Mouse (Mus musculus) spleen, postnatal 10 days (tissue): Measurements from ENCODE around the gene Ankrd39.

Experiments used
- DNase-seq, 2 experiments: peaks; one replicate each; pipeline ENCODE4 v3.0.0; 2021 to 2022; ENCODE audit warnings: low spot score in 2 of 2

Gene Ankrd39

DNA sequence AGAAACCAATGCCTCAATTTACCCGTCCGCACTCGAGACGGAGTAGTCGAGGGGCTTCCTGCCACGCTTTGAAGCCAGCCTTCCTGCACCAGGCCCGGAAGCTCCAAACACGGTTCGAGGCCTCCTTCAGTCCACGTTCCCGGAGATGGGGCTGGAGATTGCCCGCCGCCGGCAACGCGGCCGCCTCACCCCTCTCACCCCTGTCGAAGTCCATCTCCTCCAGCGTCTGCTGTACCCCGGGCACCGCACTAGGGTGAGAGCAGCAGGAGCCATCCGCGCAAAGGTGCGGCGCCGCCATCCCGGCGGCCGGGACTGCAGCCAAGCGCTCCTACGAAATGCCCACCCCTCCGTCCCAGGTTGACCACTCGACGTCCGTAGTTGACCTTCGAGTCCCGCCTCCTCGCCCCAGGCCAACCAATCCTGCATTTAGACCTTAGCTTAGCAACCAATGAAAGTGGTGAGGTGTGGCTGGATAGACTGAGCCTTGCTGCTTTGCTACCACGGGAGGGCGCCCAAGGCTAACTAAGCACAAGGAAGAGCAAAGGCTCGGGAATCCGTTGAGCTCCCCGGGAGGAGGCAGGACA, at the start of gene Ankrd39:
Ankrd39 (minus strand) TSS at position 558 of the 584 bp plus-strand sequence.
- peak; percentile 87 to 97 for DNase-seq

DNA sequence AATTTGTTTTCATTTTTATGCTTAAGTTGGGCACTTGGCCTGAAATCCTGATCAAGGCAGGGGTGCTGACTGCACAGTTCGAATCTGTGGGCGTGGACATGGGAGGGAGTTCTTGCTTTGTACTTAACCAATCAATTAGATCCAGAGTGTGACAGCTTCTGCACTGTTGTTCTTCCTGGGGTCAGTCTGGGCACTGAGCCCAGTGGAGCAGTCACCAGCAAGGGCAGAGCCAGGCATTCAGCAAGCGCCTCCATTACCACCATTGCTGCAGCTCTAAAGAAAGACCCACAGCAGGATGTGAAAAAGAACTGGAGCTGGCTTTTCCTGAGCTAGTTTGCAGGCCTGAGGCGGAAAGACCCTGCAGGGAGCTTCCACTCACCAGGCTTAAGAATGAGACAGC, 48.9 kb upstream of the Ankrd39 start:
- DNase-seq: no peak

GRCm38 (mm10) chr1:36595167-36595931, 48.1 kb upstream of the Ankrd39 start:
- no peak for DNase-seq

DNA sequence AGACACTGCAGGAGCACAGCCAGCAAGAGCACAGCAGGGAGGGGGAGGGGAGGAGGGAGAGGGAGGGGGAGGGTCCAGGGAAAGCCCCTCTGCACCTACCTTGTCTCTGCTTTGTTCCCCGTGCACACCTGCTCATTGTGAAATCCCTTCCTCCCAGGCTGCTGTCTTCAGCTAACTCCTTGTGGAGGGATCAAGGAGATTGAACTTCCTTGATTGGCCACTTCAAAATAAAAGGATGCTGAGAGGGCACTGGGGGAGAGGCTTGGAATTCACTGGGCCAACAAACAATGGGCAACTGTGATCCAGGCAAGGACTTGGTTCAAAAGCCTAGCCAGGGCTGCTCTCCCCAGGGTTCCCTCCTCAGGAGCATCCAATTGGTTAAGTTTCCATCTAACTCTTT, 45.9 kb upstream of the Ankrd39 start:
- no peak for DNase-seq

- no peak for DNase-seq
These were observed 44.2 kb upstream of the Ankrd39 start for GRCm38 (mm10) chr1:36591408-36591807.

GRCm38 (mm10) chr1:36590664-36591063, 43.4 kb upstream of the Ankrd39 start:
- DNase-seq: no peak

- DNase-seq: peak in 1 of 2 experiments; percentile 40
These were observed 42.2 kb upstream of the Ankrd39 start for GRCm38 (mm10) chr1:36589486-36589885.

DNA sequence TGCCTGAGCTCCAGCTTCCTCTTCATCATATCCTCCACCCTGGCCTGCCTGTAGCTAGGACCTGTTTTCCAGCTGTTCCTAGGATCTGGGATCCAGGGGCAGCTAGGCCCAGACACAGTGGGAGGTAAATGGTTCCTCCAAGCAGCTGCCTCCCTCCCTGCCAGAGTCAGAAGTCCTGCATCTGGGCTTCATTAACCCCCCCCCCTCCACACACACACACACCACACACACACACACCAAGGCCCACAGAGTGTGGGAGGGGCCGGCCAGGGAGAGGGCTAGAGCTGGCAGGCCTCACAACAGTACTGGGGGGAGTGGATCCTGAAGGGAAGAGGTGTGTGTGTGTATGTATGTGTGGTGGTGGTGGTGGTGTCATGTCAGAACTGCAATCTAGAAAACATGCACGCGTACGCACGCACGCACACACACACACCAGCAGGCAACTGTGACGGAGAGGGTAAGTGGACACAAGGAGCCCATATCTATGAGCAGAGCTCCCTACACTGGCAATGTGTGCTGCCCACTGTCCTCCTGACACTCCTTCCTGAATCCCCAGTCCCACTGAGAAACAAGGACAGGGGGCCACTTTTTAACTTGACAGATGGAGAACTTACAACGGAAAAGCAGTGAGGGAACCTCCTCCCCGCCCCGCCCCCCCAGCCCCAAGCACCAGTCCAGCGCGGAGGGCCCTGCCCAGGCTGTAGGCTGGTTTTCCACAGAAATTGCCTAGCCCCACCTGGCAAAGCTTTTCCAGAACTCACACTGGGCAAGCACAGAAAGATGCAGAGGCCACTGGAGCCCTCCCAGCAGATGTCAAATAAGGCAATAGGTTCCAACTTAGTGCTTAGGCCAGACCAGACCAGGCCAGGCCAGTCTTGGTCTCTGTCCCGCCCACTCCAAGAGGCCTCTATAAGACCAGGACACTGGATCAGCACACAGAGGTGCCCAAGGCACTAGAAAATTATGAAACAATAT, 41.5 kb upstream of the Ankrd39 start:
- no peak for DNase-seq

DNA sequence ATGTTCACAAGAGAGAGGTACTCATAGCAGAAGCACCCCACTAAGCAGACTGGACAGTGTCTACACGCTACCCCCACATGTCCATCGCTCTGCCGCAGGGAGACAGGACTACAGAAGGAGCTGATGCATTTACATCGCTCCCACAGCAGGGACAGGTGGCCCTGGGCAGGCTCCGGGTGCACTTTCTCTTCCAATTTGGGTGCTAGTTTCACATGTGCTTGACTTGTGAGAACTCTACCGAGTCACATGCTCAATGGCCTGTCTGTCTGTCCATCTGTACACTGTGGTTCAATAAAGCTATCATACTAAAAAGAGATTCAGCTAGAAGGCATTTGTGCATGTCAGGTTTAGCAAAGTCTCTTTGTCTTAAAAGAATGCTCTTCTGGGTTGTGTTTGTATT, 40.6 kb upstream of the Ankrd39 start:
- DNase-seq: no peak

- DNase-seq: no peak
These were observed 39.0 kb upstream of the Ankrd39 start for GRCm38 (mm10) chr1:36586288-36586687.

DNA sequence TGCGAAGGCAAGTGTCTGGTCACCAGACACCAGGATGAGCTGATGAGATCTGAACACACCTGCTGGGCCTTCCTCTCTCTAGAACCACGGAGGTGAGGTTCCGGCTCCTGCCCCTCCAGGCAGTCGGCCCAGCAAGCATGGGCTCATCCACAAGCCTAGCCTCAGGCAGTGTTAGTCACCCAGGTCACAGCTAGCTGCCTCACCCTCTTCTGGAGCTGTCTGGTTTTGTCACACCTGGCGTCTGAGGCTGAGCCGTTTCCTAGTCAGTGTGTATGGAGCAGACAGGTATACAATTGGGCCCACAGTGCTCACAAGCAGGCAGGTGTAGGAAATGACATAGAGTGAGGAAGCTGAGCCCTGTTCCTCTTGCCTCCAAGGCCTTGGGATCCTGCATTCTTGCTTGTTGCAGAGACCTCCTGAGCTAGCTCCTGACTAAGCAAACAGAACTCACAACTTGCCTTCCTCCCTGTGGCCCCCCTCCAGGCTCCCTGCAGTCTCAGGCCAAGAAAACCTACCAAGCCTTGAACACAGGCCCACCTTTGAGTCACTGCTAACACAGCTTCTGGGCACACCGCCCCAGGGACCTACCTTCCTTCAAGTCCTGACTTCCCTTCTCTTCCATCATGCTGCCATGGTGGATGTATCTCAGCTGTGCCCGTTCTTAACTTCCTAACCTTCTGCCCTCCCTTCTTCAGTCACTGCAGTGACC, 36.3 kb upstream of the Ankrd39 start:
- no peak for DNase-seq

- no peak for DNase-seq
These were observed 35.0 kb upstream of the Ankrd39 start for GRCm38 (mm10) chr1:36582211-36582610.

DNA sequence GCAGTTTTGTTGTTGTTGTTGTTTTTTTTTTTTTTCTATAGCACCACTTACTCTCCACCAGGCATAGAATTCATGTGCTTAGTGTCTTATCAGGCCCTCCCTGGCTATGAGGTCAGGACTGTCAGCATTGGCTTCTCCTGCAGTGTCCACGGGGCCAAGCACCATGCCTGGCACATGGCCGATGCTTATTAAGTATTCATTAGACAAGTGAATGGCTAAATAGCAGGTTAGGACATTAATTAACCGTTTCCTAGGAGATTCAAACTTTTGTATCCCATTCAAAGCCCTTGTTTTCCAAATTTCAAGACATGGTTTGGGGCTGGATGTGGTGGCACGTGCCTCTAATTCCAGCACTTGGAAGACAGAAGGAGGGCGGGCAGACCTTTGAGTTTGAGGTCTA, 34.0 kb upstream of the Ankrd39 start:
- no peak for DNase-seq

GRCm38 (mm10) chr1:36580384-36581207, 33.4 kb upstream of the Ankrd39 start:
- peak in 1 of 2 experiments; percentile 36 for DNase-seq

GRCm38 (mm10) chr1:36579974-36580383, 32.7 kb upstream of the Ankrd39 start:
- no peak for DNase-seq

- no peak for DNase-seq
These were observed 29.9 kb upstream of the Ankrd39 start for GRCm38 (mm10) chr1:36576991-36577675.

- no peak for DNase-seq
These were observed 28.1 kb upstream of the Ankrd39 start for GRCm38 (mm10) chr1:36575347-36575746.

DNA sequence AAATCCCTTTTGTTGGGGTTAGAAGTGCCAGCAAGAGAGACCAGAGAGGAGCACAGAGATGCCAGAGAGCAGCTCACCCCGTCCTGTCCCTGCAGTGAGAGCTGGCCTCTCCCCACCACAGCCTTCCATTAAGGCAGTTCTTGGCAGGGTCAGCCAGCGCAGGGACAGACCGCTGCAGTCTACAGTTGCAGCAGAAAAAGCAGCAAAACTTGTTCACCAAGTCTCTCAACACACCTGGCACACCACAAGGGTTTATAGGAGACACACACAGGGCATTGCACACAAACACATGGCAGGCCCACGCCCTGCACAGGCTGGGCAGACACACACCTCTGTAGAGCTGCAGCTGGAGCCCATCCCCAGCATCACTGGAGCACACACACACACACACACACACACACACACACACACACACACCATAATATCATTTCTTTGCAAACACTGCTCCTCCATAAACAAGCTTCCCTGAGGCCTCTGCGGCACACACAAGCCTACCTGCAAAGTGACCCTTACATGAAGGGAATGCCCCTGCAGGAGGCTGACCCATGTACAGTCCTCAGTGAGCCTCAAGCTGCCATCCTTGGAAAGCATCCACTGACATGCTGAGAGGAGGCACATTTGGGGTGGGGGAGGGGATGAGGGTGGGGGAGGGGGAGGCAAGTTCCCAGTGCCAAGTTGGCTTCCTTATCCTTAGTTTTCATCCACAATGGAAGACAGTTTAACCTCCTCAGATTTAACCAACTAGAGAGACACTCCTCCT, 27.1 kb upstream of the Ankrd39 start:
- DNase-seq: no peak

DNA sequence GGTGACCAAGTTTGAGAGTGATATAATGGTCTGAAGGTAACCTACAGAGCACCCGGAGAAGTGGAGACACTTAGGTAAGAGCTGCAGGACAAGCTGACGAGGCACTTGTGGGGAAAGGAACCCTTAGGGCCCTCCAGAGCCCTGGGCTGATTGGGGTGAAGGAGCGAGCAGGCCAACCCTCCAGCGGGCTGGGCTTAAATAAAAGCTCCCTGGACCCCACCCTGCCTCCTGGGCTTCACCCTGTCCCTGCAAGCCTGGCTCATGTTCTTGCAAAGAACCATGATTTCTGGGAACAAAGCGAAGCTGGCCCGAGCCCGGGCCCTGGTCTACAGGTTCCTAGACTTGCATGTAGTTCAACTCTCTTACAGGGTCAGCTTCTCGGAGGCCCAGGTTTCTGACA, 26.3 kb upstream of the Ankrd39 start:
- DNase-seq: no peak
